Mouse (Mus musculus) heart, postnatal 0 days (tissue): Measurements from ENCODE around the gene Cd300lf. TPM values are rescaled to one million over a fixed set of nuclear protein-coding genes. Genes with fewer than 3 reads are reported as not detected.

Experiments
- ATAC-seq: fragments of 200-750 bp; cut with Nextera tagmentation; 2 replicates; pipeline ENCODE4 v1.8.0; 2017; ENCODE audit warnings: low read depth, moderate number of reproducible peaks, moderate library complexity; ENCODE audit not compliant: insufficient read depth
- DNase-seq: peaks from one replicate; pipeline ENCODE4 v3.0.0-alpha.2; 2016; ENCODE audit warnings: low spot score
- H3K27ac ChIP-seq: fragments of 300-500 bp; sonication (generic); 2 replicates; pipeline ENCODE4 v1.5.1; 2014; ENCODE audit warnings: low read depth, mild to moderate bottlenecking
- H3K27me3 ChIP-seq: fragments of 300-500 bp; sonication (generic); 2 replicates; pipeline ENCODE4 v1.6.1; 2014; ENCODE audit warnings: low read length, mixed read lengths; ENCODE audit not compliant: control insufficient read depth, insufficient read depth
- H3K36me3 ChIP-seq: fragments of 300-500 bp; sonication (generic); replicated peaks from 2 replicates; pipeline ENCODE4 v1.6.1; 2014; ENCODE audit warnings: low read length, mixed read lengths; ENCODE audit not compliant: control insufficient read depth, insufficient read depth
- H3K4me1 ChIP-seq: fragments of 300-500 bp; sonication (generic); 2 replicates; pipeline ENCODE4 v1.6.1; 2014; ENCODE audit warnings: antibody characterized with exemption; ENCODE audit not compliant: control insufficient read depth, insufficient read depth
- H3K4me2 ChIP-seq: fragments of 300-500 bp; sonication (generic); 2 replicates; pipeline ENCODE4 v1.6.1; 2014; ENCODE audit warnings: low read depth, mild to moderate bottlenecking, low read length, moderate library complexity
- H3K4me3 ChIP-seq: fragments of 300-500 bp; sonication (generic); 2 replicates; pipeline ENCODE4 v1.5.1; 2014; ENCODE audit warnings: low read depth, low read length
- H3K9ac ChIP-seq: fragments of 300-500 bp; sonication (generic); replicated peaks from 2 replicates; pipeline ENCODE4 v1.6.1; 2014; ENCODE audit warnings: low read depth, low read length, mixed read lengths
- H3K9me3 ChIP-seq: fragments of 300-500 bp; sonication (generic); replicated peaks from 2 replicates; pipeline ENCODE4 v1.6.1; 2016; ENCODE audit warnings: low read length; ENCODE audit not compliant: control insufficient read depth
- CTCF ChIP-seq: IDR thresholded peaks from 2 replicates; pipeline ENCODE4 v1.5.1; 2016; ENCODE audit warnings: antibody characterized with exemption, control low read depth, low read depth
- EP300 ChIP-seq: IDR thresholded peaks from 2 replicates; pipeline ENCODE4 v1.6.1; 2016; ENCODE audit warnings: antibody characterized with exemption, low read depth
- WGBS: fragments of 180-500 bp; shearing (Covaris S2); extraction: QIAGEN DNeasy Blood & Tissue Kit; methylation state at CpG from one replicate; pipeline ENCODE4 v1.1.7; 2014; 5-methylcytosine and 5-hydroxymethylcytosine counted together
- polyA plus RNA-seq: library from polyadenylated mRNA; unstranded; fragments of >200 nt; fragmentation: Nextera tagmentation; extraction: Ambion mirVana; gene quantifications from 2 replicates; pipeline ENCODE4 v1.2.1, GENCODE M21; 2015
- total RNA-seq: library from RNA; depleted of rRNA; stranded (reverse); fragments of >200 nt; gene quantifications from 2 replicates; pipeline ENCODE4 v1.2.3, GENCODE M21; 2014; ENCODE audit warnings: low replicate concordance

Gene Cd300lf
- total and polyA plus RNA-seq, 2 experiments from 2014 or later: 0.15 to 0.96 TPM

- Histone ChIP-seq H3K9ac (no peak overlapping the region), H3K4me2 (no peak overlapping the region), H3K4me3 (no peak overlapping the region), H3K9me3 (no peaks in the 10 kb centered on the region), H3K4me1 (peaks cover 16% of the 10 kb centered on the region), H3K36me3 (no peaks in the 10 kb centered on the region), H3K27me3 (peaks cover 14% of the 10 kb centered on the region; the same call in 1 of the 2 replicates), H3K27ac (no peak overlapping the region)
- 79% methylated on average over 4 of the region's 4 CpGs for WGBS
- TF ChIP-seq CTCF (no peak), EP300 (no peak)
- ATAC-seq: no peak
- DNase-seq: no peak
These were observed 35.6 kb upstream of the Cd300lf start for GRCm38 (mm10) chr11:115169430-115169829.

- H3K4me1 ChIP-seq: peaks cover 12% of the 10 kb centered on the region
- WGBS: 69% methylated on average over 8 of the region's 8 CpGs
- ATAC-seq (no peak), DNase-seq (no peak)
- H3K27ac ChIP-seq: no peak overlapping the region
- no peaks in the 10 kb centered on the region for H3K36me3 ChIP-seq
- TF ChIP-seq EP300: no peak
- TF ChIP-seq CTCF: no peak
- peaks cover 13% of the 10 kb centered on the region; the same call in 1 of the 2 replicates for H3K27me3 ChIP-seq
- no peaks in the 10 kb centered on the region for H3K9me3 ChIP-seq
- H3K4me2 ChIP-seq: no peak overlapping the region
- no peak overlapping the region for H3K9ac ChIP-seq
- no peak overlapping the region for H3K4me3 ChIP-seq
These were observed 33.9 kb upstream of the Cd300lf start for GRCm38 (mm10) chr11:115167631-115168249.

DNA sequence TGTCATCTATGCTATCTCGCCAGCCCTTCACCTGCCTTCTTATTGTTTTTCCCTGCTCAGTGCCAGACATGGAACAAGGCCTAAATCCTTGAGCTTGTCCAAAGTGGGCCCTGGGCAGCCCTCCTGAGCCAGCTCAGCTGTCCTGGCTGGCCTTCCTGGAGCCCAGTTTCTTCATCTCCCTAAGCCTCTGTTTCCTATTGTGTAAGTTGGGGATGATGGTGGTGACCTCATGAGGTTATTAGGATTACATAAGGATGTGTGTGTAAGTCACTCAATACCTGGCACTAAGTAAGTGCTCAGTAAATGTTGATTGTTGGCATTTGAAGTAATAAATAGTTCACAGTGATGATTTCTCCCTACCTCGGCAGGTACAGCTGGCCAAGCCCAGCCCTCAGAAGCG lies 33.0 kb upstream of the Cd300lf start:
- WGBS: 88% methylated on average over 3 of the region's 3 CpGs
- ATAC-seq: no peak

GRCm38 (mm10) chr11:115164976-115165374 lies 31.2 kb upstream of the Cd300lf start:
- Histone ChIP-seq H3K4me3 (peak overlapping the region; percentile 55), H3K27me3 (peaks cover 13% of the 10 kb centered on the region; the same call in 1 of the 2 replicates), H3K4me2 (peak overlapping the region; percentile 70), H3K27ac (no peak overlapping the region), H3K9me3 (no peaks in the 10 kb centered on the region), H3K4me1 (0 out of 2 replicates have a peak, but pooled peaks cover 17% of the 10 kb centered on the region), H3K36me3 (no peaks in the 10 kb centered on the region), H3K9ac (peak overlapping the region; percentile 54; the same call in 1 of the 2 replicates)
- no peak for TF ChIP-seq EP300
- TF ChIP-seq CTCF: no peak
- no peak for ATAC-seq
- DNase-seq: no peak
- WGBS: 5% methylated on average over 9 of the region's 9 CpGs

More for the DNA sequence above, 33.0 kb upstream of the Cd300lf start:
- Histone ChIP-seq H3K4me1 (0 out of 2 replicates have a peak, but pooled peaks cover 15% of the 10 kb centered on the region), H3K36me3 (no peaks in the 10 kb centered on the region), H3K9me3 (no peaks in the 10 kb centered on the region), H3K9ac (no peak overlapping the region), H3K4me2 (no peak overlapping the region), H3K27ac (no peak overlapping the region), H3K27me3 (peaks cover 13% of the 10 kb centered on the region; the same call in 1 of the 2 replicates), H3K4me3 (no peak overlapping the region)
- no peak for DNase-seq
- TF ChIP-seq CTCF (no peak), EP300 (no peak)

GRCm38 (mm10) chr11:115164341-115164975 lies 30.7 kb upstream of the Cd300lf start:
- 0 out of 2 replicates have a peak, but pooled peaks cover 17% of the 10 kb centered on the region for H3K4me1 ChIP-seq
- no peaks in the 10 kb centered on the region for H3K36me3 ChIP-seq
- no peak overlapping the region for H3K27ac ChIP-seq
- peak overlapping the region; percentile 54 for H3K9ac ChIP-seq
- DNase-seq (no peak), ATAC-seq (no peak)
- peaks cover 13% of the 10 kb centered on the region; the same call in 1 of the 2 replicates for H3K27me3 ChIP-seq
- 1% methylated on average over 14 of the region's 14 CpGs for WGBS
- TF ChIP-seq CTCF: no peak
- no peak for TF ChIP-seq EP300
- peak overlapping the region; percentile 55 for H3K4me3 ChIP-seq
- H3K9me3 ChIP-seq: no peaks in the 10 kb centered on the region
- H3K4me2 ChIP-seq: peak overlapping the region; percentile 70
